Mouse (Mus musculus) embryonic fibroblast, embryonic 13.5 days (primary cell): ENCODE results near the gene Zdhhc14.

Source experiments
- CTCF ChIP-seq: IDR thresholded peaks from 2 replicates; pipeline ENCODE4 v1.5.1; 2011; ENCODE audit warnings: mild to moderate bottlenecking, control low read depth, low read length, moderate library complexity, borderline replicate concordance; ENCODE audit not compliant: insufficient read depth
- POLR2A ChIP-seq: IDR thresholded peaks from 2 replicates; pipeline ENCODE4 v1.6.1; 2011; ENCODE audit warnings: low read depth, mild to moderate bottlenecking, control low read depth, low read length, moderate library complexity

DNA sequence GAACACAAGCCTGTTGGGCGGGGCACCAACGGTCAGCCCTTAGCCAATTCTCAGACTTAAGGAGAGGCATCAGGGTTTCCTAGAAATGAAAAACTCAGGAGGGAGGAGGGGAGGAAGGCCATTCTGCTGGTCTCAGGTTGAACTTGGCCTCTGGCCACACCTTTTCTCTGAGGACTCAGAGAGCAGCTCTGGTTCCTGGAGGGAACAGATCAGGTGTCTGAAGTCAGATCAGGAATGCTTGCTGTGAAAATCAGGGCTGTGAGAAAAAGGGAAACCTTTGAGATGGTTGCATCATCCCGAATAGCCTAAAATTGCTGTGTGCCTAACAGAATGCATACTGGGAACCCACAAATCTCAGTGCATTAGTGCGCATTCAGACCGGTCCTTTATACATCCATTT lies 135.3 kb downstream of the Zdhhc14 start:
- TF ChIP-seq POLR2A (no peak), CTCF (no peak)
